Mouse (Mus musculus) kidney, adult 8-10 months (tissue): ENCODE data around the gene Gtf2h5.
A peak's percentile ranks its signal among the peaks of the same experiment; 100 is the strongest.

ENCODE experiments used
- DNase-seq, 2 experiments: peaks; one replicate each; pipeline ENCODE4 v3.0.0; 2022

Gene Gtf2h5

DNA sequence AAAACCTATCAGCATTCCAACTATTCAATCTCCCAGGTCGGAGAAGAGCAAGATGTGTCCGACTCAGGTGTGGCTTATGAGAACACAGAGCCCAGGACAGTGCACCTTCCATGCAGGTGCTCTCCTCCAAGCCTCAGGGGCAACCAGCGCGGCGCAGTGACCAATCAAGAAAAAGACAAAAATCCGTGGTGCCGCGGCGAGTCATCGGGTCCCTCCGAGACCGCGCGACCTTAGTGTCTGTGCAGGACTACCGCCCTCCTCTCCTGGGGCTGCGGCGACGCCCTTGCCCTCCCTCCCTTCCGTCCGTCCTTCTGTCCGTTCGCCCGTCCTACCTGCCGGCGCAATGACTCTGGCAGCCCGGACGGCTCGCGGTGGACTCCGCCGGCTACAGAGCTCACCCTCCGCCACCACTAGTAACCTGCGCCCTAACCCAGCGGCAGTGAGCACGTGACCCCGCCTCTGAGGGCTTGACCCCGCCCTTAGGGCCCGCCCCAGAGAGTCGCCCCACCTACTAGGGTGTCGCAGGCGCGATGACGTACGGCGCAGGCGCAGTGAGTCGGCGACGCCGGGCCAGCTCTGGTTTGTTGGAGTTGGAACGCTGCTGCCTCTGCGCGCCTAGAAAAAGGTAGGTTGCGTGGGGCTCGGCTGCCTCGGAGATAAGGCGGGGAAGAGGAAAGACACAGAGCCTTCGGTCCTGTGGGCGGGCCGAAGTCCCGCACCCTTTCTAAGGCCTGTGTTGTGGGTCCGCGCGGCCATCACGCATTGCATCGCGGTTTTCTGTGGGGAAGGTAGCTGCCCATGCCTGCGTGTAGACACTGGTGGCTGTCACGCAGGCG, at the start of gene Gtf2h5, which contains the start of gene Serac1:
Gtf2h5 (plus strand) TSS at position 500 of the 836 bp plus-strand sequence.
Serac1 (minus strand) TSS at position 455 of the 836 bp plus-strand sequence.
- DNase-seq: peak; percentile 97 to 98

DNA sequence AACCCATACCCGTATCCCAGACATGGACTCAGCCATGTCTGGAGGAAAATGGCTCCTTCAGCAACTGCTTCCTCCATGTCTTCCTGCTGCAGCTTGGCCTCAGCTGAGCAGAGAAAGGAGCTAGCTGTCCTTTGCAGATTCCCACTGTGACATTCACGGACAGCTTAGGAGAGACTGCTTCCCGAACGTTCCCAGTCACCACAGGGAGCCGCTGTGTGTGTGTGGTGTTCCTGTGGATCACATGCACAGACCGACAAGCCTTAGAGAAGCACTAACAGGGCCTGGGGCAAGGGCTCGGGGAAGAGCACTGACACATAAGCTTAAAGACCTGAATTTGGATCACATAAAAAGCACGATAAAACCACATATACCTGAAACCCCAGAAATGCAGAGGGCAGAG, 43.9 kb upstream of the Gtf2h5 start:
- DNase-seq: no peak

DNA sequence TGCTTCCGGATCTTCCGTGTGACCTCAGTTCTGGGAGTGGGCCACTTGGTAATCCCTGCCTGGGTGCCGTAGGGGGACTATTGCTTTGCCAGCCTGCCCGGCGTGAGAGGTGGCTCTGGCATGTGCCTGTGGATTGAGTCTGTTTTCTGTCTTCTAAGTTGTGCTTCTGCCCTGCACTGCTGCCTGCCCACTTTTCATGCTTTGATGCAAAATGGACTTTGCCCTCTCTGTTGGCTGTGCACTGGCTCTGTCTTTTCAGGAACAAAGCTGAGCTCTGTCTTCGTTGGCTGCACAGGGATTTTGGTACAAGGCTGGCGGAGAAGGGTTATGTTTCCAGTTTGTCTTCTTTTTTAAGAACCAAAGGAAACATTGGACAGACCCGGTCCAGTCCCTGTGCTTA, 43.1 kb upstream of the Gtf2h5 start:
- peak; percentile 59 to 64 for DNase-seq

DNA sequence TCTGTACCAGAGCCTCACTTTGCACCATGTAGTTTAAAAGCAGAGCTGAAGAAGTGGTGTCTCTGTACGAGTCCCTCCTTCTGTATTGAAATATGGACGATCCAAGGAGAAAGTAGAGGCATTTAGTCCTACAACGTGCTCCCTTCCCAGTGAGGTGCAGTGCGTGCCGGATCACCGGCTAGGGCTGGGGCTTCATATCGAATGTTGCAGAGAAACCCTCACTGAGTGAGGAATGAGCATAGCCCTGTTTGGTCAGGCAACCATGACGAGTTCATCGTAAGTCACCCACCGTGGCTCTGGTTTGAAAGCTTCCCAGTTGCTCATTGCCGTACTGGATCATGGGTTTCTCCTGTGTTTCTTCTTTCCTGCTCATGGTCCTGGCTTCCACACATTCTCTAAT, 42.7 kb upstream of the Gtf2h5 start:
- no peak for DNase-seq

DNA sequence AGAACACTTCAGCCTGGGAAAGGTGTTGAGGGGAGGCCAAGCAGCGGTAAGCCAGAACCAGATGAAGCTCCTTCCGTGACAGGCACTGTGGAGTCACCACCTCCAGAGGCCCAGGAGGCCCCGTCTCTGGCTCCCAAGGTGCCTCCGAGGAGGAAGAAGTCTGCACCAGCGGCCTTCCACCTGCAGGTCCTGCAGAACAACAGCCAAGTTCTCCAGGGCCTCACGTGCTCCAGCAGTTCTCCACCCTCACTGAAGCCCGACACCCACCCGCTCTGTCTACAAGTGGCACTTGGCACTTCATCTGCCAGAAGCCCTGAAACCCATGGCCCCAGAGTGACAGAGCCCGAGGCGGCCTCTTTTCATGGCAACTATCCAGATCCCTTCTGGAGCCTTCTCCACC, 42.1 kb upstream of the Gtf2h5 start:
- DNase-seq: no peak

DNA sequence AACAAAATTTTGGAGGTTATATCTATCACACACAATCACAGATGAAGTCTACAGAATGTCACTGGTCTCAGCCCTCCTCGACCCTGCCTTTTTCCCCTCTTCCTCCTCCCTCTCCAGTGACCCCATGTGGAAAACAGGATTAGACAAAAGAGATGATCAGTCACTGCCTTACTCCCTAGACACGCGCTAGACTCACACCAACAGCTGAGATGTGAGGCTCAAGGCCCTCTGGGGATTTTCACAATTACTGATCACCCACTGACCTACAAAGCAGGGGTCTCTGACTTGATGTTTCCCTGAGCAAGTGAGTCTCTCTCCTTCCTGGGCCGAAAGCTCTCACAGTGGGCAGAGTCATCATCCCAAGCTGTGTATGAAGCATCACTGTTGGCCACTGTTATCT, 26.8 kb upstream of the Gtf2h5 start:
- no peak for DNase-seq

DNA sequence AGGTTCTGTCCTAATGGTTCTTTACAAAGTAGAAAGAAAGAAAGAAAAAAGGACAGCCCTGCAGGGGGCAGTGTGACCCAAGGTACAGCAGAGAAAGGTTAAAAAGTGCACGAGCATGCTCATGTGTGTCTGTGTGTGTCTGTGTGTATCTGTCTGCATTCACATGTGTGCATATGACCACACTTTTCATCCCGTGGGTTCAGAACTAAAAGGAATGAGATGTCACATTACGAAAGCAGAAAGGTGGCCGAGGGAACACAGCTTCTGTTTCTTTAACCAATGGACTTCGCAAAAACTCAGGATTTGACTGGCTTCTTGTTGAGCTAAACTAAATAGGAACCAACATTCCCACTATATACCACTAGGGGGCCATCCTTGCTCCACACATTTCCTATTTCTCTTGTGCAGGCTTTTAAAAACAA, 24.6 kb upstream of the Gtf2h5 start:
- DNase-seq: peak; percentile 47 to 73

DNA sequence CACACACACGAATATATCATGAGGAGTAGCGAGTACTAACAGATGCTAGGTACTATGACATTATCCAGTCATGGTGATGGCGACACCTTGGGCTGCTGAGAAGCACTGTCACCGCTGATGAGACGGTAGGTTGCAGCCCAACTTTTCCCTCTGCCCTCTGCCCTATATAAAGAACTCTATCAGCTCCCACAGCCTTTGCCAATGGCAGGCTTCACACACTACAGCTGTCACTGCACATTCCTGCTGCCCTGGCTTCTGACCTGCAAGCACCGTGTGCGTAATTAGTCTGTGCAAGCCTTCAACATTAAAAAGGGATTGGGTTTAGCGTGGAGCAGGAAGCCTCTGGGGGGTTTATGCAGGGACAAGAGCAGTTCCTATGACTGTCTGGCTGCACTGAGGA, 16.8 kb upstream of the Gtf2h5 start:
- no peak for DNase-seq

DNA sequence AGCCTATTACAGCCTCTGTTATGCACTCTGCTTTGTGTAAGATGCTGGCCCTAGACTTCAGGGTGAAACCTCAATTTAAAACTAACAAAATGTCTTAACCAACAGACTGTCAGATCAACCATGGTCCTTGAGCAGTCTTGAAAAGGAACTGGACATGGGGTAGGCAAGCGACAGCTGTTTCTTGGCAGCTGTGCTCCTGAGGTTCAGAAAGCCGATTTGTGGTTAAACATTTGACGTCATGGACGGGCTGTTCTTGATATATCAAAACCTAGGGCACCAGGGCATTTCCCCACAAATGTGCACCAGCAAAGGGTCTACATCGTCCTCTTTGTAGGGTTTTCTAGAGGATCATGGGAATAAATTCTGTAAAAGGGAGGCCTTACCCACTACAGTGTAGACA, 16.1 kb upstream of the Gtf2h5 start:
- DNase-seq: peak in 1 of 2 experiments; percentile 5

DNA sequence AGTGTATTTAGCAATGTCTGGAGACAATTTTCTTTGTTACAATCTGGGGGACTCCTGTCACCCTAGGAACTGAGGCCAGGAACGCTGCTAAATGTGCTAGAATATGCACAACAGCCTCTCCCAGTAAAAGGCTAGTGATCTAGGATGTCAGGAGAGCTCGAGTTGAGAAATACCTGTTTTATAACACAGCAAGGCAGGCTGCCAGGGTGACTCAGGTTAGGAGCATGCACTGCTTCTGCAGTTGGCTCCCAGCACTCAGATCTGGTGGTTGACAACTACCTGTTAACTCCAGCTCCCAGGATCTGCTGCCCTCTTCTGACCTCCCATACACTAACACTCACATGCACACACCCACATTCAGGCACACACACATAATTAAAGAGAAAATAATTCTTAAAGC, 13.6 kb upstream of the Gtf2h5 start:
- no peak for DNase-seq

DNA sequence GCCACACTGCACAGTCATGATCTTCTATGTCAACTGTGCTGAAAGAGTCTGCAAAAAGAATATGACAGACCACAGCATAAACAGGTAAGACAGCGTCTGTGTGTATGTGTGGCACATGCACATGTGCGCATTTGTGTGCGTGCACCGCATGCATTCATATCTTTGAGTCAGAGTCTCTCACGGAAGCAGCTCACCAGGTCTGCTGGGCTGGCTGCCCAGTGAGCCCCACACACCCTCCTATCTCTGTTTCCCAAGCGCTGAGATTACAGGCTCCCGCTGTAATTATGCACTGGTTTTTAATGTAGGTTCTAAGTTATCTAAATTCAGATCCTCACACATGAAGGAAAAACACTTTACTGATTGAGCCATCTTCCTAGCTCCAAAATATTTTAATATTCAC, 12.0 kb upstream of the Gtf2h5 start:
- DNase-seq: no peak

DNA sequence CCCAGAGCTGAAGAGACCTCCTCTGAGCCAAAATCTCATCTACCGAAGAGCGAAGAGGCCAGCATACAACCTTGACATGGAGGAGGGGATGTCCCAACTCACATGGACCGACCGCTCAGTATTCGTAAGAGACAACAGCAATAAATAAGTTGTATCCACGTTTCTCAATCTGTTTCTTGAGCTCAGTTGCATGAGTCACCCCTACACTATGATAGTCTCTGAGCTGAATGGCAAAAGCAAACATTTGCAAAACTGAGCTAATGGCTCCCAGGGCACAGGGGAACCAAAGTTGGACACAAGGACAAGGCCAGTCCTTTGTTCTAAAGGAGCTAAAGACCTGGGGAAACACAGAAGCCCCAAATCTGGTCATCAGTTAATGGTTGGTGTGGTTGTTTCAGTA, 9.7 kb upstream of the Gtf2h5 start:
- DNase-seq: no peak

DNA sequence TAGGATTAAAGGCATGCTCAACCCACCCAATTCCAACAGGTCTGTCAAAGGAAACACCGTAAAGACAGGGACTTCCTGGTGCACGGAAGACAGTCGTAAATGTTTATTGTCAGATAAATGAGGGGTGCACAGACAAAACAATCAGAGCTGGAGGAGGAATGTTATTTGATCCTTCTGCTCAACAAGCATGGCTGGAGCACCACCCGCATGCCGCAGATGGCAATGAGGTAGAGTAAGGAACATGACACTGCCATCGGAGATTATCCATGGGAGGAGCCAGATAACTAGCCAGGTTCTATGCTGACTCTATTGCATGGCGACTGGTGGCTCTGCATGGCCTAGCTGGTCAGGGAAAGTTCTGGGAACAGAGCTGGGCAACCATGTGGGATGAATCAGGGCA, 6.2 kb upstream of the Gtf2h5 start:
- no peak for DNase-seq

DNA sequence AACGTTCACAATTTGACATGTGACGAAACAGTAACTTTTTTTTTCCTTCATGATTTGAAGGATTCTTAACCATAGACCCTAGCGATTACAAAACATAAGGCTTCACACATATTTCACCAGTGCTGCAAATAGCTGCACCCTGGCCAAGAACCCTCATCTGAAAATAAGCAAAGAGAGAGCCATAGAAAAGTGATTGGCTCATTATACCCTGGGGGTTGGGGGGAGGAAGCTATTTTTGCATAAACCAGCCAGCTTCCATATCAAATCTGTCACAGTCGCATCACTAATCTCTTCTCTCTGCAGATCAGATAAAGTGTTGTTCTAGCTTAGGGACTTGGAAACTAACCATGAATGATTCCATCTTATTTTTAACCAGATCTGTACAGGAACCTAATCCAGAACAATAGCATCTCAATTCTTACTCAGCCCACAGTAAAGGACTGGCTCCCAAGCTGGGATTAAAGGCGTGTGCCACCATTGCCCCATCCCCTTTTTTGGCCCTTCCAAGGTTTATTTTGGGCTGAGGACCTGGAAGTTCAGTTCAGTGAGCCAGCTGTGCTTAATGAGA, 3.8 kb downstream of the Gtf2h5 start:
- DNase-seq: no peak

DNA sequence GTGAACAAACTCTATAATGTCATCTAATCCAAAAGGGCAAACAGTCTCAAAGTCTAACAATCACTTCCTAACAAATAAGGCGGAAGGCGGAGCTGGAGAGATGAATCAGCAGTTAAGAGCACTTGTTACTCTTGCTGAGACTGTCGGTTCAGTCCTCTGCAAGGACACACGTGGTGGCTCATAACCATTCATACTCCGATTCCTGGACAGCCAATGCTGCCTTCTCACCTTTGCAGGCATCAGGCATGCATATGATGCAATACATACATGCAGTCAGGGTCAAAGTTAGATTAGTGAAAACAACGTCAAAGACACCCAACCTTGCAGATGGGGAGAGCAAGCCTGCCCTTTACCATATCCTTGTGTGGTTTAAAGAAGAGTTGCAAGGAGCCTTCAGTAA, 12.0 kb downstream of the Gtf2h5 start:
- DNase-seq: no peak

DNA sequence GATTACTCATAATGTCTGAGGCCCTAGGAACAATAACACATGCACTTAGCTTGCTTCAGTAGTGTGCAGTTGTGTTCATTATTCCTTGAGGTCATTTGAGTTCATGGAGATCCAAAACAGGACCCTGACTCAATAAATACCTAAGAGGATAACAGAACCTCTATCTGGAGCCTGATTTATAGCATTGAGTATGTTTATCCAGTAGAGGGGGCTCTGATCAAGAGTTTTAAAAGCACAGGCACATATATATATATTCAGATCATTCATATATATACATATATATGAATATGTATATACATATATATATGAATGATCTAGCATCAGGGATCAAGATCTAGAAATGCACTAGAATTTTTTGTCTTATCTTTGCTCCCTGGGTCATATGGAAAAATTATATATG, 16.0 kb downstream of the Gtf2h5 start:
- no peak for DNase-seq

DNA sequence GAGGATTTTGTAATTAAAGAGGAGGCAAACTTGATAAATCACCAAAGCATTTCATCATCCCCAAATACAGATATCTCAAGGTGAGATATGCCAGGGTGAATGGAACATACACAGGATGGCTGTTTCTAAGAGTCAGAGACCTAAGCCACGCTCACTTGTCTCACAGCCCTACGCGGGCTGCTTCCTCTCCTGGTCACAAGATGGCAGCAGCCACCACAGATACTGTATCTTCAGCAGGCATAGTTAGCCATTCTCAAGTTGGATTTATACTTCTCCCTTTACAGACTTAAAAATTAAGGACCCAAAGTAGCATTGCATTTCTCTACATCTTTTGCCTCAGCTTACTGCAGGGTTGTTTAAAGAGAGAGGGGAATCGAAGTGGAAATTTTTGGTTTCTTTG, 18.3 kb downstream of the Gtf2h5 start:
- DNase-seq: peak; percentile 32 to 70

DNA sequence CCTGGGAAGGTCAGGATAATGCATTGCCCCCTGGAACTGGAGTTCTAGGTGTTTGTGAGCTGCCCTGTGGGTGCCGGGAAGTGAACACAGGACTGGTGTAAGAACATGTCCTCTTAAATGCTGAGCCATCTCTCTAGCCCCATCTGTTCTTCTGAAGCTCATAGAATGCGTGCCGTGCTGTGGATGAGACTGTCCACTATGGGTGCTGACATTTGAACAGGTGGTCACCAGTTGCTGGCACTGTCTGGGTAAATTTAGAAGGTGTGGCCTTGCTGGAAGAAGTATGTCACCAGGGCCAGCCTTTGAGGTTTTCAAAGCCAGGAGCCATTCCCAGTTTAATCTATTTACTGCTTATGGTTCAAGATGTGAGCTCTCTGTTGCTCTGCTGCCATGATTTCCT, 22.7 kb downstream of the Gtf2h5 start:
- DNase-seq: no peak

DNA sequence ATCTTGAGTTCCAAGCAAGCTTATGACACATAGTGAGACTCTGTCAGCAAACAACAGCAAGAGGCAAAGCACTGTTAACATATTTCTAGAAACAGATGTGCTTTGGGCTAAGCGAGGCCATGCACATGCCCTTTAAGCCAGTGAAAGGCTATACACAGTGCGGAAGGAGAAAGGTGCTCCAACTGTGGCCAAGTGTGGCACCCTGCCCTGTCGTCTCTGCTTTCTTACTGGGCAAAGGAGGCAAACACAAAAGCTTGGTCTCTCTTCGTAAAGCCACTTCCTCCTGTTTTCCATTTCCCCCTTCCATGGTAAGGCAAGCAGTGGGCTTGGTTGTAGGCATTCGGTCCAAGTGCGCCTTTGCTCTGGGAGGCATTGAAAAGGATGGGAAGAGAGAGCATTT, 24.0 kb downstream of the Gtf2h5 start:
- DNase-seq: no peak

DNA sequence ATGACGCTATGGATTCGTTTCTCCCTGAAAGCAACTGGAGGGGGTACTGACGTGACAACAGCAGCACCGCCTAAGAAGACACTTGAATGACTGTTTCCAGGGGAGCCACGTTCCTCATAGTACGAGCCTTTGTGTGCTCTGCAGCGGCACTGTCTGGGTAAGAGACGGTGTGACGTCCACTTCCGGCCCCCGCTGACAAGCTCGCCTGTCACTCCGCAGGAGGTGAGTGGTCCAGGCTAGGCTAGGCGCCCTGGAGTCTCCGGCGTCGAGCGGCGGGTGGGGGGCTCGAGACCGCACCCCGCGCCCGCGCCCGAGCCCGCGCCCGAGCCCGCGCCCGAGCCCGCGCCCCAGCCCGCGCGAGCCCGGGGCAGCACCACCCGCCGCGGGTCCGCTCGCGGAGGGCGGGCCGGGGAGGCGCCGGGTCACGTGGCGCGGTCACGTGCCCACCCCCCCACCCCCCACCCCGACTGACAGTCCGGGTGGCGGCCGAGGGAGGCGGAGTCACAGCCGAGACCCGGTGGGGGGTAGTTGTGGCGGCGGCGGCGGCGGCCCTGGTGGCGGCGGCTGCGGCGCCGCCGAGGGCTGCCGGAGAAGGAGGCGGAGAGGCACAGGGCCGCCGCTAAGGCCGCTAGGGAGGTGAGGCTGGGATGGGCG, 26.9 kb downstream of the Gtf2h5 start, which contains the start of gene Tulp4:
Tulp4 (plus strand) TSS at position 77 of the 654 bp plus-strand sequence.
- peak; percentile 76 to 77 for DNase-seq

DNA sequence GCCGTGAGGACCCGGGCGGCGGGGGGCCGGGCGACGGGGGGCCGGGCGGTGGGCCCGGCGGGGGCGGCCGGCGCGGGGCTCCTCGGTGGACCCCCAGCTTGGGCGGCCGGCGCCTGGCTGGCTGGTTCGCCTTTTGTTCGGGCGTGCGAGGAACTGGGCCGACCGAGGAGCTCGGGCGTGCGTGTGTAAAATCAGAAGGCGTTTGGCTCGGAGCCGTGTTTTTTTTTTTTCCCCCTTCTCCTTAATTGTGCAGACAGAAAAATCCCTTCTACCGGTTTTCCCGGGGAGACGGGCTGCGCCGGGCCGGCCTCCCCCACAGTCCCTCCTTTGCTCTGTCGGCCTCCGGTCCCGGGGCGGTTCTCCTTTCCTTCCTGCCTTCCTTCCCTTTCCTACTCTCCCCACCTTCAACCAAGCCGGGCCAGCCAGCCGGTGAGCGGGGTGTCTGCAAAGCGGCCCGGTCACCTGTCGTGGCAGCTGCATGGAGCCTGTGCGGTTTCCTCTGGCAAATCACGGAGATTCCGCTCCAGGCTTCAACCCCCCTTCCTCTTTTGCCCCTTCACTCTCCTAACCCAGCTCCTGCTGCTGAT, 27.5 kb downstream of the Gtf2h5 start:
- peak; percentile 36 to 47 for DNase-seq

DNA sequence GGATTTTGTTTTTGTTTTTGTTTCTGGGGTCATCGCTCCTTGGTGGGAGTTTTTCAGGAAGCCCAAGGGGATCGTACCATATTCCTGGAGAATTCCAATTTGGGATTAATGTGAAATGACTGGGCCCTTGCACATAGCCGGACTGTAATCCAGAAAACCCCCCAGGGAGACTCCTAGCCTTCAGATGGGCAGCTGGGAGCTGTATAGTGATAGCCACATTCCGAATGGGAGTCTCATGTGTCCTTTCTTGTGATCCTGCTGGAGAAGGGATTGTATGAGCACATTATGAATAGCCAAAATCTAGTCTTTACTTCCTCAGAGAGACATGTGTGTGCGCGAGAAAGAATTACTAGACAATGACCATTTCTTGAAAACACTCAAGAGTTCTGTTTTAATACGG, 28.6 kb downstream of the Gtf2h5 start:
- no peak for DNase-seq

DNA sequence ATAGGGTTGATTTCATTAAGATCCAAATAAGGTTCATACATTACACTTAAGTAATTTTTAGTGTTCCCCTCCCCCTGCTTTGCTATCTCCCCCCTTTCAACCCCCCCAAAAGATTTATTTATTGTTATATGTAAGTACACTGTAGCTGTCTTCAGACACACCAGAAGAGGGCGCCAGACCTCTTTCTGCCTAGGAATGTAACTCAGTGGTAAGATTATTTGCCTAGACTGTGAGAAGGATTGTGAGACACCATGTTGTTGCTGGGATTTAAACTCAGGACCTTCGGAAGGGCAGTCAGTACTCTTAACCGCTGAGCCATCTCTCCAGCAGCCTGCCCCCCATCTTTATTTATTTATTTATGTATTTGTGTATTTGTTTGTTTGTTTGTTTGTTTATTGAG, 31.4 kb downstream of the Gtf2h5 start:
- DNase-seq: no peak

DNA sequence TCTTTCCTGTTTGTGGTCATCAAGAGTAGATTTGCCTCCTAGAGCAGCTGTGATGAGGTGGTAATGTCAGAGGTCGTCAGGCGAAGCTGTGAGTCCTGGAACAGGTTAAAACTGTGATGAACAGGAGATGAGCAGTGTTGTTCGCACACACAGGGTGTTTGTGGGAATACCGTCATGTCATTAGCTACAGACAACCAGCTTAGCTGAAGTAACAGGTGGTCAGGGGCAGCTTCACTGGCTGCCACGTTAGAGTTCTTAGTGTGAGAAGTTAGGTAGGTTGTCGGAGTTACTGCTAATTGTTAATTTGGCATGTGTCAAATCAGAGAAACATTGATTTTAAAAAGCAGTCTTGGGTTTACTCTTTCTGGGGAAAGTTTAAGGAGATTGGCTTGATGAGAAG, 34.1 kb downstream of the Gtf2h5 start:
- DNase-seq: no peak
